Mouse (Mus musculus) heart, adult 2 months (tissue): Measurements from ENCODE around the gene Atn1.

Source experiments
- CTCF ChIP-seq: fragments of 200-600 bp; IDR thresholded peaks from 2 replicates; pipeline ENCODE4 v1.8.1; 2022; ENCODE audit warnings: antibody characterized with exemption, mild to moderate bottlenecking, moderate library complexity
- EP300 ChIP-seq: fragments of 200-500 bp; IDR thresholded peaks from 2 replicates; pipeline ENCODE4 v1.6.1; 2011; ENCODE audit warnings: low read depth, low read length, control low read depth; ENCODE audit not compliant: insufficient read depth

GRCm38 (mm10) chr6:124729850-124730705, 26.2 kb downstream of the Atn1 start:
- TF ChIP-seq CTCF (no peak), EP300 (no peak)
